Mouse (Mus musculus) hindbrain, embryonic 13.5 days (tissue): ENCODE measurements at regions not wholly inside any gene's neighbourhood (a gene's known extent, or its start where the extent isn't known, plus 50 kb on each side); places are given as distances from the start of the nearest gene placed in this dataset.

Experiments
- ATAC-seq: fragments of 200-750 bp; cut with Nextera tagmentation; 2 replicates; pipeline ENCODE4 v1.8.0; 2017; ENCODE audit warnings: moderate TSS enrichment; ENCODE audit not compliant: low FRiP score
- H3K27ac ChIP-seq: fragments of 300-500 bp; sonication (generic); 2 replicates; pipeline ENCODE4 v1.5.1; 2015; ENCODE audit warnings: inconsistent platforms, mild to moderate bottlenecking, moderate library complexity
- H3K27me3 ChIP-seq: fragments of 300-500 bp; sonication (generic); 2 replicates; pipeline ENCODE4 v1.6.1; 2015; ENCODE audit warnings: mild to moderate bottlenecking, inconsistent platforms
- H3K36me3 ChIP-seq: fragments of 300-500 bp; sonication (generic); 2 replicates; pipeline ENCODE4 v1.6.1; 2015; ENCODE audit warnings: mild to moderate bottlenecking, inconsistent platforms
- H3K4me1 ChIP-seq: fragments of 300-500 bp; sonication (generic); replicated peaks from 2 replicates; pipeline ENCODE4 v1.6.1; 2015; ENCODE audit warnings: inconsistent platforms
- H3K4me2 ChIP-seq: fragments of 300-500 bp; sonication (generic); 2 replicates; pipeline ENCODE4 v1.6.1; 2015; ENCODE audit warnings: inconsistent platforms, mild to moderate bottlenecking, moderate library complexity
- H3K4me3 ChIP-seq: fragments of 300-500 bp; sonication (generic); 2 replicates; pipeline ENCODE4 v1.5.1; 2015; ENCODE audit warnings: mild to moderate bottlenecking, inconsistent platforms
- H3K9ac ChIP-seq: fragments of 300-500 bp; sonication (generic); 2 replicates; pipeline ENCODE4 v1.6.1; 2015; ENCODE audit warnings: mild to moderate bottlenecking, inconsistent platforms
- H3K9me3 ChIP-seq: fragments of 300-500 bp; sonication (generic); 2 replicates; pipeline ENCODE4 v1.6.1; 2016; ENCODE audit warnings: inconsistent platforms
- WGBS: fragments of 180-500 bp; shearing (Covaris S2); methylation state at CpG from one replicate; pipeline ENCODE4 v1.1.7; 2015; 5-methylcytosine and 5-hydroxymethylcytosine counted together

DNA sequence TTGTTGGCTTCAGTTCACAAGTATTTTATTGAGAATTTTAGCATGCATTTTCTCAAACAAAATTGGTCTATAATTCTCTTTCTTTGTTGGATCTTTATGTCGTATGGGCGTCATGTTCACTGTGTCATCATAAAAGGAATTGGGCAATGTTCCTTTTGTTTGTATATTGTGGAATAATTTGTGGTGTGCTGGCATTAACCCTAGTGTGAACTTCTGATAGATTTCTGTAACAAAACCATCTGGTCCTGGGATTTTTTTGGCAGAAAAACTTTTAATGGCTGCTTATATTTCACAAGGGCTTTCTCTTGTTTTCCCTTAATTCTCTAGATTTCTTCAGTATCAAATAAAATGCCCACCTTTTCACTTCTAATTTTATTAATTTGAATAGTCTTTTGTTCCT lies 278.7 kb downstream of the Slitrk1 start:
- Histone ChIP-seq H3K4me2 (no peak overlapping the region), H3K27me3 (no peaks in the 10 kb centered on the region), H3K36me3 (no peaks in the 10 kb centered on the region), H3K4me3 (no peak overlapping the region), H3K27ac (no peak overlapping the region), H3K4me1 (no peaks in the 10 kb centered on the region), H3K9ac (no peak overlapping the region), H3K9me3 (no peaks in the 10 kb centered on the region)
- WGBS, result 91% methylated on average over 2 of the region's 2 CpGs
- ATAC-seq, result no peak

DNA sequence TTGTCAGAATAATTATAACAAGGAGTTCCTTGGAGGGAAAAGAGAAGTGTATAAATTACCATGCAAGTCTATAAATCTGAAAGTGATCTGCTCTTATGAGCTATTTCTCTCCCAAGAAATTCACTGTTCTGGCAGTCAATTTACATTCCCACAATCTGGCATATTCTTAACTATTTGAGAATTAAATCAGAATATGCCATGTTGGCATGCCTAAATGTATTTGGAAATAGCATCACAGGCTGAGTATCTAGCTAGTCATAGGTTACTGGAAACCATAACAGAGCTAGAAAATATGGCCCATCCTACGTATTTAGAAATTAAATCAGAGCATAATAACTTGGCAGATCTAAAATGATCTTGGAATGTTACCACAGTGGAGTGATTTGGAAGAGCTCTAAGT lies 303.9 kb downstream of the Slitrk1 start:
- 92% methylated on average over 1 of the region's 1 CpGs for WGBS
- no peak for ATAC-seq
- Histone ChIP-seq H3K9ac (no peak overlapping the region), H3K36me3 (no peaks in the 10 kb centered on the region), H3K4me2 (no peak overlapping the region), H3K9me3 (no peaks in the 10 kb centered on the region), H3K4me3 (no peak overlapping the region), H3K27ac (no peak overlapping the region), H3K27me3 (no peaks in the 10 kb centered on the region), H3K4me1 (no peaks in the 10 kb centered on the region)
